Mouse (Mus musculus): ENCODE results near the gene Ing3. TPM values are rescaled to one million over a fixed set of nuclear protein-coding genes. Genes with fewer than 3 reads are reported as not detected.

The Ing3 gene
- polyA plus RNA-seq, 1 experiment from 2014 or later = 19.8 TPM

- no peaks in the 10 kb centered on the region for H3K36me3 ChIP-seq (ENCODE audit: control insufficient read depth, insufficient read depth, low read length)
- H3K27ac ChIP-seq (replicated peaks) = peak overlapping the region; percentile 98
- DNase-seq (ENCODE audit: low spot score) (peak; percentile 97), ATAC-seq (ENCODE audit: low FRiP score, low TSS enrichment) (peak; percentile 96)
- peak overlapping the region; percentile 79 for H3K9ac ChIP-seq (ENCODE audit: low read length)
- under 1% methylated on average over 57 of the region's 68 CpGs for WGBS
- H3K4me1 ChIP-seq (replicated peaks; ENCODE audit: control insufficient read depth, insufficient read depth) = peaks cover 3% of the 10 kb centered on the region; the same call in 1 of the 2 replicates
- H3K4me2 ChIP-seq (replicated peaks; ENCODE audit: low read depth) = peak overlapping the region; percentile 72
- TF ChIP-seq EP300 (optimal IDR thresholded peaks at IDR 0.05) (no peak), CTCF (IDR thresholded peaks at IDR 0.05; ENCODE audit: low read depth) (peak; percentile 27; the same call in 1 of the 2 replicates)
- H3K4me3 ChIP-seq (ENCODE audit: low read depth, low read length) = peak overlapping the region; percentile 68
- no peaks in the 10 kb centered on the region for H3K9me3 ChIP-seq (ENCODE audit: control insufficient read depth, low read length)
- no peaks in the 10 kb centered on the region for H3K27me3 ChIP-seq (ENCODE audit: control insufficient read depth, insufficient read depth, low read length)
These were observed 539 bp downstream of the Ing3 start for GRCm38 (mm10) chr6:21949771-21950448.

GRCm38 (mm10) chr6:21950676-21951075 is 1.3 kb downstream of the Ing3 start:
- Histone ChIP-seq H3K4me3 (ENCODE audit: low read depth, low read length) (peak overlapping the region; percentile 68), H3K9ac (ENCODE audit: low read length) (peak overlapping the region; percentile 79), H3K27me3 (ENCODE audit: control insufficient read depth, insufficient read depth, low read length) (no peaks in the 10 kb centered on the region), H3K9me3 (ENCODE audit: control insufficient read depth, low read length) (no peaks in the 10 kb centered on the region), H3K27ac (replicated peaks) (peak overlapping the region; percentile 98; the same call in 1 of the 2 replicates), H3K4me1 (replicated peaks; ENCODE audit: control insufficient read depth, insufficient read depth) (peaks cover 3% of the 10 kb centered on the region; the same call in 1 of the 2 replicates), H3K36me3 (ENCODE audit: control insufficient read depth, insufficient read depth, low read length) (no peaks in the 10 kb centered on the region), H3K4me2 (replicated peaks; ENCODE audit: low read depth) (peak overlapping the region; percentile 72)
- DNase-seq (ENCODE audit: low spot score) = no peak
- ATAC-seq (ENCODE audit: low FRiP score, low TSS enrichment) = no peak
- TF ChIP-seq EP300 (optimal IDR thresholded peaks at IDR 0.05) = no peak
- TF ChIP-seq CTCF (IDR thresholded peaks at IDR 0.05; ENCODE audit: low read depth) = no peak
- WGBS = 55% methylated on average over 2 of the region's 2 CpGs

GRCm38 (mm10) chr6:21955468-21955867 is 6.1 kb downstream of the Ing3 start:
- H3K9me3 ChIP-seq (ENCODE audit: control insufficient read depth, low read length) = no peaks in the 10 kb centered on the region
- ATAC-seq (ENCODE audit: low FRiP score, low TSS enrichment) (no peak), DNase-seq (ENCODE audit: low spot score) (no peak)
- no peak overlapping the region for H3K4me2 ChIP-seq (replicated peaks; ENCODE audit: low read depth)
- H3K27me3 ChIP-seq (ENCODE audit: control insufficient read depth, insufficient read depth, low read length) = no peaks in the 10 kb centered on the region
- 89% methylated on average over 4 of the region's 4 CpGs for WGBS
- no peaks in the 10 kb centered on the region for H3K36me3 ChIP-seq (ENCODE audit: control insufficient read depth, insufficient read depth, low read length)
- H3K27ac ChIP-seq (replicated peaks) = no peak overlapping the region
- no peak for TF ChIP-seq CTCF (IDR thresholded peaks at IDR 0.05; ENCODE audit: low read depth)
- TF ChIP-seq EP300 (optimal IDR thresholded peaks at IDR 0.05) = no peak
- no peak overlapping the region for H3K4me3 ChIP-seq (ENCODE audit: low read depth, low read length)
- peaks cover 3% of the 10 kb centered on the region; the same call in 1 of the 2 replicates for H3K4me1 ChIP-seq (replicated peaks; ENCODE audit: control insufficient read depth, insufficient read depth)
- no peak overlapping the region for H3K9ac ChIP-seq (ENCODE audit: low read length)

GRCm38 (mm10) chr6:21958922-21959321 is 9.6 kb downstream of the Ing3 start:
- H3K27ac ChIP-seq (replicated peaks) = no peak overlapping the region
- TF ChIP-seq EP300 (optimal IDR thresholded peaks at IDR 0.05) (no peak), CTCF (IDR thresholded peaks at IDR 0.05; ENCODE audit: low read depth) (no peak)
- H3K4me1 ChIP-seq (replicated peaks; ENCODE audit: control insufficient read depth, insufficient read depth) = no peaks in the 10 kb centered on the region
- no peak overlapping the region for H3K9ac ChIP-seq (ENCODE audit: low read length)
- 81% methylated on average over 4 of the region's 4 CpGs for WGBS
- no peak for ATAC-seq (ENCODE audit: low FRiP score, low TSS enrichment)
- no peak overlapping the region for H3K4me3 ChIP-seq (ENCODE audit: low read depth, low read length)
- no peaks in the 10 kb centered on the region for H3K36me3 ChIP-seq (ENCODE audit: control insufficient read depth, insufficient read depth, low read length)
- no peaks in the 10 kb centered on the region for H3K27me3 ChIP-seq (ENCODE audit: control insufficient read depth, insufficient read depth, low read length)
- no peaks in the 10 kb centered on the region for H3K9me3 ChIP-seq (ENCODE audit: control insufficient read depth, low read length)
- no peak overlapping the region for H3K4me2 ChIP-seq (replicated peaks; ENCODE audit: low read depth)
- DNase-seq (ENCODE audit: low spot score) = no peak

- Histone ChIP-seq H3K27ac (replicated peaks) (no peak overlapping the region), H3K9me3 (ENCODE audit: control insufficient read depth, low read length) (no peaks in the 10 kb centered on the region), H3K4me1 (replicated peaks; ENCODE audit: control insufficient read depth, insufficient read depth) (no peaks in the 10 kb centered on the region), H3K4me3 (ENCODE audit: low read depth, low read length) (no peak overlapping the region), H3K36me3 (ENCODE audit: control insufficient read depth, insufficient read depth, low read length) (no peaks in the 10 kb centered on the region), H3K4me2 (replicated peaks; ENCODE audit: low read depth) (no peak overlapping the region), H3K27me3 (ENCODE audit: control insufficient read depth, insufficient read depth, low read length) (no peaks in the 10 kb centered on the region), H3K9ac (ENCODE audit: low read length) (no peak overlapping the region)
- 95% methylated on average over 5 of the region's 5 CpGs for WGBS
- DNase-seq (ENCODE audit: low spot score) = no peak
- TF ChIP-seq CTCF (IDR thresholded peaks at IDR 0.05; ENCODE audit: low read depth) (no peak), EP300 (optimal IDR thresholded peaks at IDR 0.05) (no peak)
- no peak for ATAC-seq (ENCODE audit: low FRiP score, low TSS enrichment)
These were observed 10.5 kb downstream of the Ing3 start for GRCm38 (mm10) chr6:21959909-21960308.

DNA sequence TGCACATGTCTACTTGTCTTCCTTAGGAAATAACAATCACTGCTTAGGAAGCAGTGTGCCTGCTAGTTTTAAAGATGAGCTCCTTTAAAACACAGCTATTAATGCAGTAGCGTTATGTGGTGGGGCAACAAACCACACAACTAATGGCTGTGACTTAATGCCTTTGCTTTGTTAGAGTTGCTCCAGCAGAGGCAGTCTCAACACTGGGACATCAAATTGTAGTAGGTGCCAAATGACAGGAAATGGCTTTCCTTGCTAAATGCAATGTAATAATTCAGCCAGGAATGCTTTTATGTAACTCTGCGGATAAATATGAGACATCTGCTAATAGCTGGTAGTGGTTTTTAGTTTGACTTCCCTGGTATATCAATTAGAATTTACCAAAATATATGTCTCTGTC is 28.2 kb downstream of the Ing3 start:
- no peak for DNase-seq (ENCODE audit: low spot score)
- no peaks in the 10 kb centered on the region for H3K9me3 ChIP-seq (ENCODE audit: control insufficient read depth, low read length)
- H3K9ac ChIP-seq (ENCODE audit: low read length) = no peak overlapping the region
- H3K36me3 ChIP-seq (ENCODE audit: control insufficient read depth, insufficient read depth, low read length) = peaks cover 7% of the 10 kb centered on the region; the same call in 1 of the 2 replicates
- no peaks in the 10 kb centered on the region for H3K27me3 ChIP-seq (ENCODE audit: control insufficient read depth, insufficient read depth, low read length)
- H3K4me1 ChIP-seq (replicated peaks; ENCODE audit: control insufficient read depth, insufficient read depth) = no peaks in the 10 kb centered on the region
- no peak for ATAC-seq (ENCODE audit: low FRiP score, low TSS enrichment)
- H3K27ac ChIP-seq (replicated peaks) = no peak overlapping the region
- no peak overlapping the region for H3K4me3 ChIP-seq (ENCODE audit: low read depth, low read length)
- 66% methylated on average over 2 of the region's 2 CpGs for WGBS
- no peak overlapping the region for H3K4me2 ChIP-seq (replicated peaks; ENCODE audit: low read depth)
- TF ChIP-seq CTCF (IDR thresholded peaks at IDR 0.05; ENCODE audit: low read depth) (no peak), EP300 (optimal IDR thresholded peaks at IDR 0.05) (no peak)

Data from stomach, postnatal 0 days (tissue).